Mouse (Mus musculus) MEL (cell line): ENCODE measurements around the gene Mov10l1.

Source experiments
- CHD1 ChIP-seq: IDR thresholded peaks from 2 replicates; pipeline ENCODE4 v1.6.1; 2012; ENCODE audit warnings: low read depth, mild to moderate bottlenecking, inconsistent platforms, low read length, improper control_type of control experiment
- E2F4 ChIP-seq: IDR thresholded peaks from 2 replicates; pipeline ENCODE4 v1.6.1; 2011; ENCODE audit warnings: low read depth, low read length, improper control_type of control experiment, borderline replicate concordance
- EP300 ChIP-seq, 2 experiments: IDR thresholded peaks; 2 replicates each; pipeline ENCODE4 v1.6.1; 2011; ENCODE audit warnings: improper control_type of control experiment in 2 of 2, low read length in 2 of 2, low read depth in 1 of 2, mild to moderate bottlenecking in 1 of 2
- HCFC1 ChIP-seq: IDR thresholded peaks from 2 replicates; pipeline ENCODE4 v1.6.1; 2012; ENCODE audit warnings: low read depth, mild to moderate bottlenecking, inconsistent platforms, low read length, improper control_type of control experiment, moderate library complexity
- MAX ChIP-seq: IDR thresholded peaks from 2 replicates; pipeline ENCODE4 v1.6.1; 2011; ENCODE audit warnings: low read length, improper control_type of control experiment
- SMC3 ChIP-seq: IDR thresholded peaks from 2 replicates; pipeline ENCODE4 v1.6.1; 2011; ENCODE audit warnings: low read depth, low read length, improper control_type of control experiment
- ZKSCAN1 ChIP-seq: IDR thresholded peaks from 2 replicates; pipeline ENCODE4 v1.6.1; 2012; ENCODE audit warnings: low read depth, mild to moderate bottlenecking, inconsistent platforms, low read length, improper control_type of control experiment, moderate library complexity

- TF ChIP-seq EP300 (IDR thresholded peaks at IDR 0.05; ENCODE audit: low read depth in 1 of 2, low read length in 2 of 2) (no peak), HCFC1 (no peak), E2F4 (no peak), SMC3 (no peak), MAX (no peak), CHD1 (no peak), ZKSCAN1 (no peak)
Measured at GRCm38 (mm10) chr15:89083906-89084305, 101.2 kb downstream of the Mov10l1 start.
